Mouse (Mus musculus) MEL (cell line): ENCODE data around the gene Cdca4. TPM values are rescaled to one million over a fixed set of nuclear protein-coding genes. Genes with fewer than 3 reads are reported as not detected.

Source experiments
- DNase-seq: peaks from one replicate; pipeline ENCODE4 v3.0.0; 2011; ENCODE audit warnings: low read depth, low spot score
- H3K27ac ChIP-seq: 2 replicates; pipeline ENCODE4 v1.5.1; 2012; ENCODE audit warnings: low read depth, mild to moderate bottlenecking, control low read depth, low read length, moderate library complexity; ENCODE audit not compliant: control insufficient read depth
- H3K27me3 ChIP-seq, 2 experiments: fragments of 150-350 bp in 1 of 2; sonication (generic) in 1 of 2; 2 replicates each; pipeline ENCODE4 v1.6.1; 2012; ENCODE audit warnings: low read length in 2 of 2, mild to moderate bottlenecking in 2 of 2, improper control_type of control experiment in 1 of 2, moderate library complexity in 1 of 2; ENCODE audit not compliant: insufficient read depth in 2 of 2, control insufficient read depth in 1 of 2
- H3K36me3 ChIP-seq, 2 experiments: 2 replicates each; pipeline ENCODE4 v1.6.1; 2012 to 2014; ENCODE audit warnings: low read length in 2 of 2, improper control_type of control experiment in 1 of 2, inconsistent platforms in 1 of 2, mild to moderate bottlenecking in 1 of 2; ENCODE audit not compliant: insufficient read depth in 2 of 2, control insufficient read depth in 1 of 2
- H3K4me1 ChIP-seq, 2 experiments: fragments of 150-350 bp in 1 of 2; sonication (generic) in 1 of 2; 2 replicates each; pipeline ENCODE4 v1.6.1; 2012; ENCODE audit warnings: low read length in 2 of 2, improper control_type of control experiment in 1 of 2, mild to moderate bottlenecking in 1 of 2; ENCODE audit not compliant: insufficient read depth in 2 of 2, control insufficient read depth in 1 of 2
- H3K4me3 ChIP-seq, 2 experiments: fragments of 150-350 bp in 1 of 2; sonication (generic) in 1 of 2; 2 replicates each; pipeline ENCODE4 v1.5.1; 2012; ENCODE audit warnings: low read depth in 2 of 2, low read length in 2 of 2, mild to moderate bottlenecking in 2 of 2, moderate library complexity in 2 of 2, control low read depth in 1 of 2, improper control_type of control experiment in 1 of 2; ENCODE audit not compliant: control insufficient read depth in 1 of 2, insufficient read depth in 1 of 2
- H3K79me2 ChIP-seq: 2 replicates; pipeline ENCODE4 v1.6.1; 2012; ENCODE audit warnings: mild to moderate bottlenecking, low read length, moderate library complexity; ENCODE audit not compliant: control insufficient read depth, poor library complexity, insufficient read depth
- H3K9ac ChIP-seq: 2 replicates; pipeline ENCODE4 v1.6.1; 2012; ENCODE audit warnings: low read depth, mild to moderate bottlenecking, control low read depth, low read length, moderate library complexity; ENCODE audit not compliant: control insufficient read depth, poor library complexity, severe bottlenecking
- H3K9me3 ChIP-seq: fragments of 150-350 bp; sonication (generic); replicated peaks from 2 replicates; pipeline ENCODE4 v1.6.1; 2012; ENCODE audit warnings: mild to moderate bottlenecking, low read length, improper control_type of control experiment, moderate library complexity; ENCODE audit not compliant: insufficient read depth
- ETS1 ChIP-seq: IDR thresholded peaks from 2 replicates; pipeline ENCODE4 v1.6.1; 2012; ENCODE audit warnings: low read depth, mild to moderate bottlenecking, inconsistent platforms, low read length, improper control_type of control experiment, moderate library complexity
- GATA1 ChIP-seq: IDR thresholded peaks from 2 replicates; pipeline ENCODE4 v1.6.1; 2011; ENCODE audit warnings: low read depth, low read length, improper control_type of control experiment
- HCFC1 ChIP-seq: IDR thresholded peaks from 2 replicates; pipeline ENCODE4 v1.6.1; 2012; ENCODE audit warnings: low read depth, mild to moderate bottlenecking, inconsistent platforms, low read length, improper control_type of control experiment, moderate library complexity
- JUND ChIP-seq: IDR thresholded peaks from 2 replicates; pipeline ENCODE4 v1.6.1; 2011; ENCODE audit warnings: low read depth, mild to moderate bottlenecking, improper control_type of control experiment, low read length
- MAX ChIP-seq: IDR thresholded peaks from 2 replicates; pipeline ENCODE4 v1.6.1; 2011; ENCODE audit warnings: low read length, improper control_type of control experiment
- MYB ChIP-seq: IDR thresholded peaks from 2 replicates; pipeline ENCODE4 v1.6.1; 2011; ENCODE audit warnings: mild to moderate bottlenecking, low read depth, low read length, improper control_type of control experiment
- NELFE ChIP-seq: IDR thresholded peaks from 2 replicates; pipeline ENCODE4 v1.6.1; 2011; ENCODE audit warnings: low read depth, low read length, improper control_type of control experiment
- POLR2AphosphoS2 ChIP-seq: IDR thresholded peaks from 2 replicates; pipeline ENCODE4 v1.6.1; 2011; ENCODE audit warnings: low read length, improper control_type of control experiment
- POLR2AphosphoS5 ChIP-seq: IDR thresholded peaks from 2 replicates; pipeline ENCODE4 v1.6.1; 2012; ENCODE audit warnings: low read depth, borderline replicate concordance, mild to moderate bottlenecking, inconsistent platforms, low read length, moderate library complexity, mixed read lengths
- RAD21 ChIP-seq: IDR thresholded peaks from 2 replicates; pipeline ENCODE4 v1.6.1; 2011; ENCODE audit warnings: mild to moderate bottlenecking, low read depth, low read length, improper control_type of control experiment
- TAL1 ChIP-seq: IDR thresholded peaks from 2 replicates; pipeline ENCODE4 v1.6.1; 2012; ENCODE audit warnings: mild to moderate bottlenecking, inconsistent platforms, low read length, moderate library complexity, mixed read lengths
- TBP ChIP-seq: IDR thresholded peaks from 2 replicates; pipeline ENCODE4 v1.8.0; 2011; ENCODE audit warnings: low read depth, low read length, improper control_type of control experiment
- UBTF ChIP-seq: IDR thresholded peaks from 2 replicates; pipeline ENCODE4 v1.6.1; 2012; ENCODE audit warnings: low read depth, mild to moderate bottlenecking, inconsistent platforms, low read length, improper control_type of control experiment, moderate library complexity, borderline replicate concordance; ENCODE audit not compliant: insufficient read depth
- USF2 ChIP-seq, 2 experiments: IDR thresholded peaks; 2 replicates each; pipeline ENCODE4 v1.6.1; 2011 to 2012; ENCODE audit warnings: improper control_type of control experiment in 2 of 2, low read length in 2 of 2, borderline replicate concordance in 1 of 2, inconsistent platforms in 1 of 2, low read depth in 1 of 2, mild to moderate bottlenecking in 1 of 2; ENCODE audit not compliant: insufficient read depth in 1 of 2
- ZKSCAN1 ChIP-seq: IDR thresholded peaks from 2 replicates; pipeline ENCODE4 v1.6.1; 2012; ENCODE audit warnings: low read depth, mild to moderate bottlenecking, inconsistent platforms, low read length, improper control_type of control experiment, moderate library complexity
- polyA plus RNA-seq, 2 experiments: library from polyadenylated mRNA; stranded (reverse) in 1 of 2; unstranded in 1 of 2; fragments of >175 nt in 1 of 2; fragments of >200 nt in 1 of 2; gene quantifications; 2 replicates each; pipeline versions ENCODE4 v1.2.1 to v1.2.4; 2012; ENCODE audit warnings: low replicate concordance in 2 of 2, low read depth in 1 of 2; ENCODE audit not compliant: insufficient read length in 2 of 2, insufficient read depth in 1 of 2, missing spikeins in 1 of 2
- total RNA-seq: library from RNA; depleted of rRNA; stranded (reverse); fragments of 300-350 nt; gene quantifications from 2 replicates; pipeline ENCODE4 v1.2.3, GENCODE M21; 2012

The Cdca4 gene
- total and polyA plus RNA-seq, 3 experiments, result 274 to 279 TPM; not detected in 1

DNA sequence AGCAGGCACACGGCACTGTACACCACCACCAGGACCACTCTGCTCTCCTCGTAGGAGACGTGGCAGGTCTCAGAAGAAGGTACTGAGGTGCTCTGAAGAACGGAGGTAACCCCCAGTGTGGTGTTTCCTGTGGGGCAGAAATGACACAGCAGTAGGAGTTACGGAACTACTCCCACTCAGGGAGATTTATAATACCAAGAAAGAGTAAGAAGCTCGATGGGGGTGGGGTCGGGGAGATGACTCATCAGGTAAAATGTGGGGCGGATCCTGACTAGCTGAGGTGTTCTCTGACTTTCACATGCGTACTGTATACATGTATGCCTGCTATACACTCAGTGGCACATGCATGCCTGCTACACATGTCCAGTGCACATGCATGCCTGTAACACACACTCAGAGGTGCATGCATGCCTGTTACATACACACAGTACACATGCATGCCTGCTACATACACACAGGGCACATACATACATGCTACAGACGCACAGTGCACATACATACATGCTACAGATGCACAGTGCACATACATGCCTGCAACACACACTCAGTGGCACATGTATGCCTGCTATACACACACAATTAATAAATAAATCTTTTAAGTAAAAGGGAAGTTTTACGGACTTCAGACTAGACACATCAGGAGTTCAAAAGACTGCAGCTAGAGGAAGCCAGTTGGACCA is 24.0 kb upstream of the Cdca4 start:
- Histone ChIP-seq H3K27me3 (no peaks in the 10 kb centered on the region), H3K27ac (no peak overlapping the region), H3K4me3 (no peak overlapping the region), H3K9me3 (no peaks in the 10 kb centered on the region), H3K79me2 (no peaks in the 10 kb centered on the region), H3K36me3 (peaks cover 0 to 5% of the 10 kb centered on the region in 2 experiments; a peak in 2 of 4 replicates), H3K9ac (no peak overlapping the region), H3K4me1 (peaks cover 2 to 8% of the 10 kb centered on the region in 2 experiments; a peak in 3 of 4 replicates)
- no peak for DNase-seq
- TF ChIP-seq TAL1 (no peak), JUND (peak; percentile 13; the same call in 1 of the 2 replicates), POLR2AphosphoS5 (peak; percentile 78; the same call in 1 of the 2 replicates), ZKSCAN1 (no peak)

DNA sequence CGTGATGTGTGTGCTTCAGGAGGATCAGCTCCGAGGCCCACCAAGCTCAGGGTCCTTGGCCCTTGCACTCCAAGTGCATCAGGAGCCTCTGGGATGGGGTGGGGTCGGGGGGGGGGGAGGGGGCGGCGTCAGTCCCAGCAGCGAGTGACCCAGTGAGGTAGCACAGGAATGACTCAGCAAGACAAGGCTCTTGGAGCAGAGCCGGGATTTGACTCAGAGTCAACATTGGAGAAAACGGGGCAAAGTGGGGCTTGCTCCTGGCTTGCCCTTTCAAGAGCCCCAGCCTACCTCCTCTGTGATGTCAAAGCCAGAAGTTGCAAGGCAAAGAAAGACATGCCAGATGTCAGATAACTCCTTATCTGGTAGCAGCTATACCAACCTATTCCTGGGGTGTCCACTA is 21.9 kb upstream of the Cdca4 start:
- Histone ChIP-seq H3K27me3 (no peaks in the 10 kb centered on the region), H3K36me3 (peaks cover 0 to 5% of the 10 kb centered on the region in 2 experiments; a peak in 2 of 4 replicates), H3K27ac (no peak overlapping the region), H3K4me1 (peaks cover 2 to 8% of the 10 kb centered on the region in 2 experiments; a peak in 3 of 4 replicates), H3K9me3 (no peaks in the 10 kb centered on the region), H3K79me2 (no peaks in the 10 kb centered on the region), H3K9ac (no peak overlapping the region), H3K4me3 (no peak overlapping the region)
- no peak for DNase-seq
- TF ChIP-seq GATA1 (peak; percentile 47; the same call in 1 of the 2 replicates), MAX (no peak), TAL1 (no peak), HCFC1 (no peak), JUND (no peak), NELFE (no peak), ZKSCAN1 (no peak), UBTF (no peak), RAD21 (no peak), TBP (no peak), POLR2AphosphoS2 (no peak), ETS1 (0 out of 2 replicates have a peak, but pooled peaks have one; percentile 11), MYB (no peak), USF2 (IDR thresholded peaks at IDR 0.05; ENCODE audit: borderline replicate concordance in 1 of 2, insufficient read depth in 1 of 2, low read depth in 1 of 2, low read length in 2 of 2) (no peak)
